Mouse (Mus musculus) B cell, adult 62 days (primary cell): ENCODE results near the gene Gabra2. TPM values are rescaled to one million over a fixed set of nuclear protein-coding genes. Genes with fewer than 3 reads are reported as not detected.

Experiments
- total RNA-seq: library from RNA; stranded (reverse); gene quantifications from 4 replicates; pipeline ENCODE4 v1.2.4, GENCODE M21; 2023

Gene Gabra2
- total RNA-seq: not detected in 4 replicates

DNA sequence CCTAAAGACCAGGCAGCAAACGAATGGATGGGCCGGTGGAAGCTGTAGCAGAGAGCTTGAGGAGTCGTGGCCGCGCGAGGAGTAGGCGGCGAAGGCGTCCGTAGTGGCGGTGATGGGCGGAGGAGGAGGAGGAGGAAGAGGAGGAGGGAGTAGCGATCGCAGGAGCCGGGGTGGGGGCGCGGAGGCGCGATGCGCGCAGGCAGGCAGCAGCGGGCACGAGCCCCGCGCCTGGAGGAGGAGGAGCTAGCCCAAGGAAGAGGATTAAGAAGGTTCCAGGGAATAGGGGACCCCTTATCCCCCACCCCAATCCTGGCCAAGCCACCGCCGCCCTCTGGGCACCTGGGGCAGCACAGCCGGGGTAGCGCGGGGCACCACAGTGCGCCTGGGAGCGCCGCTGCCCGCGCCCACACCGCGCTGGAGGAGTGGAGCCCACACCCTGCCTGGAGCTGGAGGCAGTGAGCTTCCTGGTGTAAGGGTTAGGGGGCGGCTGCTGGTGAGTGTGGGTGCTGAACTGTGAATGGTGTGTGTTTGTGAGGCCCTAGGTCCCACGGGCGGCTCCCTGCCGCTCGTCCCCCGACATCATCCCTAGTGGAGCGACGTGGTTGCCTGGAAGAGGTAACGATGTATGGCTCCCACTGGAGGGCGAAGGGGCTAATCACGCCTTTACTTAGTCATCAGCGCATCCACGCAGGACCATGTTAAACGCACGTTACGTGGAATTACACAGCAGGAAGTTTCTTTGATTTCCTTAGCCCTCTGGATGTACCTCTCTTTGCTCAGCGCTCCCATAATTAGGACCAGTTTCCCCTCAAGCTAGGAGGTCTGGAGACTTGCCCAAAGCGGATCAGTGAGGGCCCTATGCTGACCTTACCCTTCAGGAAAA is at the start of gene Gabra2:
Gene Gabra2, minus strand, starts transcription at position 125 of the 883 bp plus-strand sequence.

